Mouse (Mus musculus) urinary bladder, postnatal 25 days (tissue): Measurements from ENCODE around the gene Zbtb40.

Experiments
- DNase-seq: peaks from one replicate; pipeline ENCODE4 v3.0.0; 2022; ENCODE audit warnings: low spot score

Gene Zbtb40

GRCm38 (mm10) chr4:137048550-137049032 is at the start of gene Zbtb40:
Zbtb40 (minus strand) TSS chr4:137048801.
- DNase-seq, result peak; percentile 85

- DNase-seq, result no peak
These were observed 49.4 kb upstream of the Zbtb40 start for GRCm38 (mm10) chr4:137097984-137098327.

- DNase-seq, result no peak
These were observed 48.8 kb upstream of the Zbtb40 start for GRCm38 (mm10) chr4:137097246-137097983.

GRCm38 (mm10) chr4:137096353-137096752 is 47.8 kb upstream of the Zbtb40 start:
- DNase-seq, result no peak

GRCm38 (mm10) chr4:137085083-137085810 is 36.6 kb upstream of the Zbtb40 start:
- DNase-seq, result no peak

GRCm38 (mm10) chr4:137082866-137083265 is 34.3 kb upstream of the Zbtb40 start:
- no peak for DNase-seq

GRCm38 (mm10) chr4:137081401-137081800 is 32.8 kb upstream of the Zbtb40 start:
- no peak for DNase-seq

GRCm38 (mm10) chr4:137077216-137077615 is 28.6 kb upstream of the Zbtb40 start:
- no peak for DNase-seq

- DNase-seq, result no peak
These were observed 22.6 kb upstream of the Zbtb40 start for GRCm38 (mm10) chr4:137071204-137071603.

GRCm38 (mm10) chr4:137068491-137068890 is 19.9 kb upstream of the Zbtb40 start:
- DNase-seq, result no peak

GRCm38 (mm10) chr4:137065846-137066245 is 17.2 kb upstream of the Zbtb40 start:
- no peak for DNase-seq

GRCm38 (mm10) chr4:137054932-137055331 is 6.3 kb upstream of the Zbtb40 start:
- no peak for DNase-seq

GRCm38 (mm10) chr4:137053810-137054209 is 5.2 kb upstream of the Zbtb40 start:
- no peak for DNase-seq

GRCm38 (mm10) chr4:137047840-137048549 is 606 bp downstream of the Zbtb40 start:
- DNase-seq, result no peak

GRCm38 (mm10) chr4:137046110-137046509 is 2.5 kb downstream of the Zbtb40 start:
- no peak for DNase-seq

GRCm38 (mm10) chr4:137044516-137044915 is 4.1 kb downstream of the Zbtb40 start:
- no peak for DNase-seq

- no peak for DNase-seq
These were observed 4.8 kb downstream of the Zbtb40 start for GRCm38 (mm10) chr4:137043799-137044198.

GRCm38 (mm10) chr4:137042039-137042438 is 6.6 kb downstream of the Zbtb40 start:
- no peak for DNase-seq

- no peak for DNase-seq
These were observed 7.4 kb downstream of the Zbtb40 start for GRCm38 (mm10) chr4:137041161-137041621.

- no peak for DNase-seq
These were observed 9.2 kb downstream of the Zbtb40 start for GRCm38 (mm10) chr4:137039441-137039840.

- no peak for DNase-seq
These were observed 10.1 kb downstream of the Zbtb40 start for GRCm38 (mm10) chr4:137038501-137038900.

- DNase-seq, result no peak
These were observed 10.5 kb downstream of the Zbtb40 start for GRCm38 (mm10) chr4:137038096-137038495.
